Mouse (Mus musculus) forelimb bud, embryonic 11.5 days (tissue): ENCODE measurements at regions not wholly inside any gene's neighbourhood (a gene's known extent, or its start where the extent isn't known, plus 50 kb on each side); places are given as distances from the start of the nearest gene placed in this dataset.
A peak's percentile ranks its signal among the peaks of the same experiment; 100 is the strongest.

Experiments used
- DNase-seq: peaks from one replicate; pipeline ENCODE4 v3.0.0-alpha.2; 2012; ENCODE audit warnings: low read depth, low spot score

DNA sequence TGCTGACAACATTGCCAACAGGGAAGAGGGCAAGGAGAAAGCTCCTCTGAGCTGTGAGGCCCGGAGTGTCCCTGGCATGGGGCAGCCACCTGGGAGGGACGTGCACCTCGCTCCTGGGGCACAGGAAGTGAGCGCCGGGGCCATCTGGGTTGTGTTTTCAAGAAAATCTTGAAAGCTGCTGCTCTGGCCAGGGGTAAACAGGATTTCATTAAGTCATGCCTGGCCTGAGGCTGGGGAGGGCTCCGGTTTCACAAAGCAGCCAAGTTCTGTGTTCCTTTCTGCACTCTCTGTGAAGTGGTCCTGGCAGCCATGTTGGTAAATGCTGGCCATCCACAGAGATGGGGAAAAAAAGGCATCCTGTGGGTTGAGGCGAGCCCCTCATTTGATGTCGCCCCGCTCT lies 406.8 kb upstream of the Zmiz1 start:
- DNase-seq = peak; percentile 78

DNA sequence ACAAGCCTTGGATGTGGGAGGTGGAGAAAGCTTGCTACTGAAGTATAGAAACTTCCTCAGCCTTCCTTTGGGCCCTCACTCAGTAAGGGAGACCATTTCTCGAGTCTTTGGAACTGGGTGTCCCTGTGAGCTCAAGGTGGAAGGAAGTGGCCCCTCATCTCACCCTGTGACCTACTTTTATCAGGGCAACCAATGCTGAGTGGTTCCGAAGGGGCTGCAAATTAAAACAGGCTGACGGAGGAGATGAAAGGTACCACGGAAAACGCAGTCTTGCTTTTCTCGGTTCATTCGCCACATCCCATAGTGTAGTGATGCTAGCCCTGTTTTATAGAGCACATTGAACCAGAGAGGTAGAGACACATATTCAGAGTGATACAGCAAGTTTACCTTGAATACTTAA lies 399.6 kb upstream of the Zmiz1 start:
- DNase-seq = no peak

DNA sequence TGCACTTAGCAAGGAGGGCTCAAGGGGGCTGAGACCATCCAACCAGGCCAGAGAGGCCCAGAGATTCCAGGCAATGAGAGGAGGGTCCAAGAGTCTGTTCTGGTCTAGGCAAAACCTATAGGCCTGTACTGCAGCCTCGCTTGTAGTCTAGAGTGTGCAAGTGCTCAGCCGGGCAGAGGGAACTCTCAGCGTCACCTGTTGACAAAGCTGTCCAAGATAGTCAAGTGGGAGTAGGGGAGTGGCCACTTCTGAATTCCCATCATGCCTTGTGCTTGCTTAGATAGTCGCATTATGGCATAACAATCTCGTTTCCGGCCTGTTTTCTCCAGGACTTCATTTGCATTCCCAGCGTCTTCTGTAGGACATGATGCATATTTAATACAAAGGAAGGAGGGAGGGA lies 398.7 kb upstream of the Zmiz1 start:
- no peak for DNase-seq

DNA sequence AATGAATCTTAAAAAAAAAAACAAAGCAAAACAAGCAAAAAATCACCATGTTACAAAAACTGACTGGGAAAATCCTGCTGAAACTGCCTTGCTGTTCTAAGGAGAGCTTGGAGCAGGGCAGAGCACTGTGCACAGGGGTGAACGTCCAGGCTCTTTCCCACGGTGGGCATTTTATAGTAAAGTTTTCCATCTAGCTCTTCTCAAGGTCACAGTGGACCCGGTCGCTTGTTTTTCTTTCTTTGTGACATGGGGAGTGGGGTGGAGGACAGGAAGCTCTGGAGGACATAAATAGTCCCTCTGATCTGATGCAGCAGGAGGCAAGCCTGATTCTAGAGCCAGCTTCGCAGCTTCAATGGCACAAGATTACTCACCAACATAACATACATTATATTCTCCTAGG lies 395.9 kb upstream of the Zmiz1 start:
- no peak for DNase-seq

DNA sequence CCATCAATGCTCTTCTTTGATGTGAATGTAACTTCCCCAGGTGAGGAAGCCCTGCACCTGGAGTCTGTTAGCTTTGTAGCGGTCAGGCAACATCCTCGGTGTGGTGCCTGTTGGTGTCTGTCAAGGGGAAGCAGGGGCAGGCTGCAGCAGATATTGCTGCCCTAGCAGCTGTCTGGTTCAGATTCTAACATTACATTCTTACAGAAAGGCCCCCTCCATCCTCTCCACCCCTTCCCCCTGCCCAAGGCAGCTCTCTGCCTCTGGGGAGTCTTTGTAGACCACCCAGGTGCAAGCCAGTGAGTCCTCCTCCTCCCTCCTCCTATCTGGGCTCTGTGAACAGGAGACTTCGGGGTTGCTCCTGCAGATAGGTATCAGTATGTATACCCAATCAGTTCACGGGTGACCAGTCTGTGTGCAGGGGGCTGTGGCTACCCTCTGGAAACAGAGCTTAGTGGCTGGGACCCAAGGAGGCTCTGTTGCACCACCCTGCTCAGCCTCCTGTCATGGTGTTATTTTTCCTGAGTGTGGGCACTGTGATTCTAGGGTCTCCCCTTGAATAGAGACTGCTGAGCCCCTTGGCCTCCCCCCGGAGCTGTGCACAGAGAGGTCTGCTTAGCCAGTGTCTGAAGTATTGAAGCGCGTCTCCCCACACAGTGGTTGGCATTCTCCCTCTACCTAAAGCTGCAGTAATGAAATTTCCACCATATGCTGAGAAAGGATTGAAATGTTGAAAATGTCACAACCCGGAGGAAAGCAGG lies 394.6 kb upstream of the Zmiz1 start:
- peak; percentile 42 for DNase-seq

DNA sequence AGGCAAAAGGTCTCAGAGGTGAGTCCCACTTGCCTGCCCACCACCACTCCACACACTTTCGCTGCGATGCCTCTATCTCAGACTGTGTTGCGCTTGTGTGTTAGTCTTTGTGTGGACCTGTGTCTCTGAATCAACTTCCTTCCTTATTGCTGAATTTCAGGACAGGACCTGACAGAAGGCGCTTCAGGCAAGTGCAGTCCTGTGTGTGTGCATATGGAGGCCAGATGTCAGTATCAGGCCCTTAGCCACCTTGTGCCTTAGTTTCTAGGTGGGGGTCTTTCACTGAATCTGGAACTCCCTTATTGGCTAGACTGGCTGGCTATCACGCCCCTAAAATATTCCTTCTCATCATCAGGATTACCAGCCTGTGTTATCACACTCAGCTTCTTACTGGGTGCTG lies 391.6 kb upstream of the Zmiz1 start:
- DNase-seq = peak; percentile 59

DNA sequence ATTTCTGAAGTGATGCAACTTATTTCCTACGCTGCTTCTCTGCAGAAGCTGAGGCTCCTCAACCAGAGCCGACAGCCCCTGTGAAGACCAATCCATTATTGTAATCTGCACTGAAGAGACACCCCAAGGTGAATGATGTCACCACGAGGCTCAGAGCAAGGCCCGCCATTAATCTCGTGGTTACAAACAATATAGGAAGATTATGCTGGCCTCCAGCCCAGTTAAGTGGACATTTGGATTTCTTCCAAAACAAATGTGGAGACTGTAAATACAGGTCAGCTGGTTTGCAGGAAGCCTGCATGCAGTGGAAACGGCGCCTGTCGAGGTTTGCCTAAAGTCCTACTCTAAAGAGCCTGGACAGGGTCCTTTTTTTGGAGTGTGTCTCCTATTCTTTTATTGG lies 390.6 kb upstream of the Zmiz1 start:
- DNase-seq = no peak

DNA sequence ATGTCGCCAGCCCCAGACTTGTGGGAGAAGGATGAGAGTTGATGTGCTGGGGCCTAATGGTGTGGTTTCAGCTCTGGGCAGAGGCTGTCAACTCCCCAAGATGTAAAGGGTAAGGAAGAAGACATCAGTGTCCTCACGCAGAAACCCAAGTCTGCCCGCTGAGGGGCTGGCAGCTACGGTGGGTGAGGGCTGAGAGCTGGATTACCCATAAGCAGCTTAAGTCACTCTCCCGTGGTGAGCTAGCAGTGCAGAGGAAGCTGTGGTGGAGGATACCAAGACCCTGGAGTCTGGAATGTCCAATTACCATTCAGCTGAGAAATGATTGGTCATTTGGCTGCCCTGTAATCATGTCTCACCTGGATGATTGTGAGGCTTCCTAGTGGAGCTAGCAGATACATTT lies 385.8 kb upstream of the Zmiz1 start:
- DNase-seq = no peak

DNA sequence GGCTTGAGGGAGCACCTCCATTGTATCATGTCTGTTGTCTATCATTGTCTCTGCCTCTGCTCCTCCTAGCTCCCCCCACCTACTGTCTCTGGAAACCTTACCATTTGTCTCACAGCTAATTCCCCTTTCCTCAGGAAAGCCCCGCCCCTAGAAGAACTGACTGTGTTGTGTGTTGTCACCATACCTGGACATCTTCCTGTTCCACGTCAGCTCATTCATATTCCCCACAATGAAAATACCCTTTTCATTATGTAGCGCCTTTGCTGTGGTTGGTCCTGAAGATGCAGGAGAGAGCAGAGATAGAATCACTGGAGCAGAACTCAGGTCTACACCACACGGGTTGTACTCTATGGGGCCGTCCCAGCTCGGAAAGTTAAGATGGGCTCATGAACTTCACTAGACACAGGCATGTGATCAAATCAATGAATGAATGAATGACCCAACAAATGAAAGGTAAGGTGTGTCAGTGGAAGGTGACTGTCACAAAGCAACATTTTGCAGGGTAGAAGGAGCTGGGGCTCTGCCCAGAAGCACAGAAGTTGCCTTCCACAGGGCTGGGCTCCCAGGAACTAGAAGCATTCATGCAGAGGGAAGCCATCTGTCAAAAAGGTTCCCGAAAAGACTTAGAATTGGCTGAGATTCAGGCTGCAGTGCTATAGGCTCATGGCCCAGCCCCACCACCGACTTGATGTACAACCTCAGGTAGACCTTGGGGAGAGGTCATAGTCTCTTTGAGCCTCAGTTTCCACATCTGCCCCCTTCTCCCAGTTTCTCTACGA lies 384.8 kb upstream of the Zmiz1 start:
- no peak for DNase-seq

DNA sequence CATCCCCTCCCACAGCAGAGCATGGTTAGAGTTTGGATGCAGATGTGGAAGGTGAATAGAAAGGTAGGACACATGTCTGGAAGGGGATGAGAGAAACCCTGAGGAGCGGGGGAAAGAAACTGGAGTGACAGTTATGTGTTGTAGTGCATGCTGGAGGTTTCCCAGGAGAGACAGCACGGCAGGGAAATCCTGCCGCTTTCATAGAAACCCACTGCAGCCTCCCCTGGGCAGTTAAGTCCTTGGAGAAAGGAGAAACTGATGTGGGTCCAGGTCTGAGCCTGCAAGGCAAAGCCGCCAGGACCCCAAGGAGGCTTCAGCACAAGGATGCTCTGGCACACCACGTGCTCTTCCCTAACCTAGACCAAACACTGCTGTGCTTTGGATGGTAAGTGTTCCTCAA lies 384.1 kb upstream of the Zmiz1 start:
- DNase-seq = no peak

DNA sequence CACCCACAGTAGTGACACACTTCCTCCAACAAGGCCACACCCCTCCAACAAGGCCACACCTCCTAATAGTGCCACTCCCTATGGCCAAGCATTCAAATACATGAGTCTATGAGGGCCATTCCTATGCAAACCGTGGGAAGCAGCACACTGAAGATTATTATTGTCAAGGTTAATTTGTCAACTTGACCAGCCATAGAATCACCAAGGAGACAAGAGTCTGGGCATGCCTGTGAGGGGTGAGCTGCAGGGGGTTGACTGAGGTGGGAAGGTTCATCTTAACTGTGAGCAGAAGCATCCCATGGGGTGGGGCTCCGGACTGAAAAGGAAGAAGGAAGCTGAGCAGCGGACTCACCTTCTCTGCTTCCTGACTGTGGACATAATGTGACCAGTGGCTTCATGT lies 378.6 kb upstream of the Zmiz1 start:
- DNase-seq = no peak

DNA sequence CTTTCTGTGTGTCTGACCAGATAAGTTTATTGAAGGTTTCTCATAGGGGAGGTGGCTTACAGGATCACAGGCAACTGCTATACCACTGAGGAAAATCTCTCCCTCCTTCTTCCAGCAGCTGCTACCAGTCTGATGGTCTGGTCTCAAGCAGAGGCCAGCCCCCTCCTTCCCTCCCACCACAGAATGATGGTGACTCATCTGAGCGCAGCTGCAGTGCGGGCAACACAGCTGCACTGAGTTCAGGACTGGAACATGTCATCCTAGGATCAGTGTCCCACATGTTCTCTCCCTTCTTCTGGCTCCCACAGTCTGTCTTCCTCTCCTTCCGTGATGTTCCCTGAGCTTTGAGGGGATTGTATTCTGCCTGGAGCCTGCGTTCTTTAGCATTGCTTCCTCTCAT lies 375.1 kb upstream of the Zmiz1 start:
- no peak for DNase-seq

DNA sequence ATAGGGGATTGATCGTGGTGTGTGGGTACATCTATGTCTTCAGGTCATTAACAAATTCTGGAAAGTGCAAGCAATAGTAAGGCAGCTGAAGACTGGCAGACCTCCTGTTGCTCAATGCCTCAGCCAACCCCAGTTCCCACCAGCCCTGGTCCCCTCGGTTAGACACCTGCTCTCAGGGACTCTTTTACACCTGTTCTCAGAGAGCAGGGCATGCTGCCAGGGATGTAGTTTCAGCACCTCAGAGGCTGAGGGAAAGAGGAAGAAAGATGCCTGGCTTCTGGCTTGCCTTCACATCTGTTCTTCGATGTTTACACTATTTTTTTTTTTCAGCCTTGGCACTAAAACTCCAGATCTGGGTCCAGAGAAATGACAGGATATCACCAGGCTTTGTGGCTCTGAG lies 362.2 kb upstream of the Zmiz1 start:
- no peak for DNase-seq

DNA sequence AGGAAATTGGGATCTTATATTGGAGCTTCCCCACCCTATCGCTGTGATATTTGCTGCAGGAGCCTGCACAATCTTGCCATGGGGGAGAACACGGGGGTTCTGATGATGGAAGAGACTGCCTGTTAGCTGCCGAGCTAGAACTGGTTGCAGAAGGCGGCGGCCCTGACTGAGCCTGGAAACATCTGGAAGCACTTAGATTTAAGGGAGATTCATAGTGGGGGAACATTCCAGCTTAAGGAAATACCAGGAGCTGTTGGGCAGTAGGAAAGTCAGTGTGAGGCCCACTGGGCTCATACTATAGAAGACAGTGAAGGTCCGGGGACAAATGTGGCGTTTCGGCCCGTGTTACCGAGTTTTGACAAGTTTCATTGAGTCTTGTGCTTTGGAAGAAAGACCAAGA lies 353.6 kb upstream of the Zmiz1 start:
- peak; percentile 80 for DNase-seq

DNA sequence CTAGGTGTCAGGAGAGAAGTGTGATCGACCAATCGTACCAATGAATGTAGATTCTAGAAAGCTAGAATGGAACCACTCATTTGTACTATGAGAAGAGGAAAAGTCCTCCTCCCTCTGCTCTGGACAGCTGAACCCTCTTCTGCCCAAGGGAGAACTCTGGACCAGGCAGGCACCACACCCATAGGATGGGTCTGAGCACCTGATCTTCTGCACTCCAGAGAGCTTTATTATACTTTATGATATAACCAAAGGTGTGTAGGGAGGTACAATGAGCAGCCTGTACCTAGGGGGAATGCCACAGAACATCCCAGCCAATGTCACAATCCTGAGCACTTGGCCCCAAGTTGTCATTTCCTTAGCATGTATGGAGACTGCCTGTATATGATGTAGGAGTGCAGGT lies 352.5 kb upstream of the Zmiz1 start:
- no peak for DNase-seq

DNA sequence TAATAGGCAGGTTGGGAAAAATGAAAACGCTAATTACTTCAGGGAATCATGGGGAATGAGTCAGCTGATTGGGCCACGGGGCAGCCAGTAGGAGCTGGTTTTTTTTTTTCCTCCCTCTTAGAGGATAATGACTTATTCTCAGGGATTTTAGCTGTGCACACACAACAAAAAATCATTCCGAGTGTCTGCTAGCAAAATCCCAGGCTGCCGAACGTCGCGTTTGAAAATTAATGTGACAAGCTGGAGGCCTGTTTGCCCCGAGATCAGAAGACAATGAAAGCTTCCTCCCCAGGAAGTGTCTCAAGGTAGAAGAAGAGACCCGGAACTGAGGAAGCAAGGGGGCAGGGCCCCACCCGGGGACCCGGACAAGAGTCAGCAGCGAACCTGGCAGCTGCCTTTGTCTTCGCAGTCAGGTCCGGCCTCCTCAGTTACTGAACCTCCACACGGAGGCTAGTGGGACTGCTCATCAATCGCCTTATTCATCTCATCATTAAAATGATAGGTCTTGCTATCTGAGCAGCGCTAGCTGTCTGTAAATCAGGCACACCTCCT lies 350.8 kb upstream of the Zmiz1 start:
- peak; percentile 35 for DNase-seq

DNA sequence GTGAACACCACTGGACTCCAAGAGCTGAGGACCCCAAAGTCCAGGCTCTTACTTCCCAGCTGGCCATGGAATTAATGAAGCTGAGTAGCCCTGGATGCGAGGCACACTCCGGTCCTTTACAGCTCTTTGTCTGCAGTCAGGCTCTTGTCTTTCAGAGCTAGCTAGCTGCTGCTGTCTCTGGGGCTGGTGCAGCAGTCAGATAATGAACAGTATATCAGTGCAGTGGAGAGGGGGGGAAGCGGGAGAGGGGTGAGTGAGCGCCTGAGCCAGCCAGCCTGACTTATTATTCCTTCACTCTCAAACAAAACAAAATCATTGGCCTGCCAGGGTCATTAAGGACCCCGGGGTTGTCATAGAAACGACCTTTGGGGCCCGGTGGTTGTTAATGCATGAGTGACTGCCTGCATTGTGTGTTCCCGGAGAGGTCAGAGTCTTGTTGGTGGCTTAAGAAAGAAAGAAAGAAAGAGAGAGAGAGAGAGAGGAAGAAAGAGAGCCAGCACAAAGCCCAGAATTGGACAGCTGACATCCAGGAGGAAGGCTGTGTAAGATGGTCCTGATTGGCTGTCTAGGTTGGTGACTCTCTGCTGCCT lies 350.2 kb upstream of the Zmiz1 start:
- DNase-seq = peak; percentile 88

DNA sequence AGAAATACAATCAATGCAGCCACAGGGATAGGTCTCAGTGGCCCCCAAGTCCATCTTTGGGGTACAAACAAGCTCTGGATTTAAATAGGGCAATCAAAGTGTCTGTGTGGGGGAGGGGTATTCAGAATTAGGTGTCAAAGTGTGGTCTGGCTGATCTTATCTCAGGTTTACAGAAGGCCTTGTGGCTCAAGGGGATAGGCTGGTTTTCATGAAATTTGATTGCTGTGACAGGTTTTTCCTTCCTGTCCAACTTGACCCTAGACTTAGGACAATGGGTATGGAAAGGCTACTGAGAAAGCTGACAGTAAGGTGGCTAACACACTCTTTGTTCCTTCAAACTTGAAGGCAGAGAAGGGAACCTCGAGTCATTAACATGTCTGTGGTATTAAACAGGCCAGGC lies 349.3 kb upstream of the Zmiz1 start:
- no peak for DNase-seq

DNA sequence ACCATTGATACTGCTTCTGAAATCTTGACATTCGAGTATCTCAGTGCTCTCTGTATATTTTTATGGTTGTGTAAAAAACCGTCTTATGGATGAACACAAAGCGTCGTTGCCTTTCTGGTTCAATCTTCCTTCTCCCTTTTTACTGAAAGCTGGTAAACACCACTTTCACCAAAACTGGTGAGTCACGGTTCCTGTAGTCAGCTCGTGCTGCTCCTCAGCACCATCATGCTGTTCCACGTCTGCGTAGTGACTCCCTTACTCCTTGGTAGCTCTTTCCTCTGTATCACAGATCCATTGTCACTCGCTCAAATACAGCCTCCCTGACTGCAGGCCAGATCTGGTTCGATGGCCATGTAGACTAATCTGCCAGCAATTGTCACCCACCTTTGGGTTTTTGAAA lies 346.2 kb upstream of the Zmiz1 start:
- DNase-seq = no peak

DNA sequence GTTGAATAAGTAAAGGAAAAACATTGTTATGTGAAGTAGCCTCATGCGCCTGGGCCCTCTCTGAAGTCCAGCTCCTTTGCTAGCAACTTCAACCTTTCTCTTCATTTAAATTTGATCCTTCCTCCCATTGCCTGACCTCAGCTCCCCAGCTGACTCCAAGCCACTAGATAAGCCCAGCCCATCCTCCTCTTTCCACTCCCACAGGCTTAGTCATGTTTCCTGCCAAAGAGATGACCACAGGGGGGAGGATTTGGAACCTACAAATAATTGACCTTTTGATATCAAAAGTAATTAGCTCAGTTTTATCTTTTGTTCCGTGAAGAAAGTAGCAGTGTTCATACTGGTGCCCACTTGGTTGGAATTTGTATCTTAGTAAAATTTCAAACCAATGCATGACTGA lies 345.7 kb upstream of the Zmiz1 start:
- no peak for DNase-seq

DNA sequence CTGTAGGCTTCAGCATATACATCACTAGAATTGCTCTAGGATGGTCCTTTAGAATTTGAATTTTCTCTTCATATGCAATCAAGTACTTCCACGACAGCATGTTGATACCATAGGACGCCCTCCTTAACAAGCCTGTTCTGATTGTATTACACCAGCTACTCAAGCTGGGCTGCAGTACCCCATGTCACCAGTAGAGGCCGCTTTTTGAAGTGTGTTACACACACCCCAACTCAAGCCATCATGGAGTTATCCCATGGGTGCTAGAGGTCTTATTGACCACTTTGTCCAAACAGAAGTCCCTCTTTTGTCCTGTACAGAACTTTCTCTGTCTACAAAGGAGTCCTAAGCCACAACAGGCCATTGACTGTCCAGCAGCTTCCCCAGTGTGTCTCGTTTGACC lies 342.6 kb upstream of the Zmiz1 start:
- peak; percentile 64 for DNase-seq

DNA sequence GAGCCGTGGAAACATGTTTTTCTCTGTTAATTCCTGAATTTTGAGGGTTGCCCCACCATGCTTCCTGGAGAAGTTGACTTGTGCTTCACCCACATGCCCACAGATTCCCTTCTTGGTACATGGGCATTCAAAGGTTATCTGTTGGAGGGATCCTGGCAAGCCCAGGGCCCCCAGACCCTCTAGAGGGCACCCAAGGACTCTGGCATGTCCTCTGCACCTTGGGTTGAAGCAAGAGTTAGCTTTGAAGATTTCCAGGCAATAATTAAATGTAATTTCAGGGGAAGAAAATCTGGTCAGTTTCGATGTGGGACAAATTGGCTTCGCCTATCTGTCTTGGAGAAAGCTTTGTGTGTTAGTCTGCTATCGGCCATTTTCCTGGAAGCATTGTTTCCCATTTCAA lies 339.0 kb upstream of the Zmiz1 start:
- no peak for DNase-seq

DNA sequence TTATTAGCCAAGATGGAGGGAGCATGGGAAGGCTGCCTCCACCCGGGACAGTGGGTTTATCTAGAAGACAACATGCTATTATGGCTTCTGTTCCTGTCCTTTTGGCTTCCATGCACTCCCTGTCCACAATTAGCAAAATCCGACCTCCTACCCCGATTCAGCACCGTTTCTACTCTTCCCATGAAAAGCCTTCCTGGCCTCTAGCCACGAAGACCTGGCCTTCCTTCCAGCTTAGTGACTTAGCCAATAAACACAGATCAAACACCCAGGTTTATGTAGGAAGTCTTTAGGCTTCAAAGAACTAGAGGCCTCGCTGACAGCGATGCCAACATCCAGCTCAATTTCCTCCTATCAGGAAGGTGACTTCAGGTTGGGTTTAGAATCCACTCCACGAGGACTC lies 338.5 kb upstream of the Zmiz1 start:
- no peak for DNase-seq
